In the genomic region with DNA sequence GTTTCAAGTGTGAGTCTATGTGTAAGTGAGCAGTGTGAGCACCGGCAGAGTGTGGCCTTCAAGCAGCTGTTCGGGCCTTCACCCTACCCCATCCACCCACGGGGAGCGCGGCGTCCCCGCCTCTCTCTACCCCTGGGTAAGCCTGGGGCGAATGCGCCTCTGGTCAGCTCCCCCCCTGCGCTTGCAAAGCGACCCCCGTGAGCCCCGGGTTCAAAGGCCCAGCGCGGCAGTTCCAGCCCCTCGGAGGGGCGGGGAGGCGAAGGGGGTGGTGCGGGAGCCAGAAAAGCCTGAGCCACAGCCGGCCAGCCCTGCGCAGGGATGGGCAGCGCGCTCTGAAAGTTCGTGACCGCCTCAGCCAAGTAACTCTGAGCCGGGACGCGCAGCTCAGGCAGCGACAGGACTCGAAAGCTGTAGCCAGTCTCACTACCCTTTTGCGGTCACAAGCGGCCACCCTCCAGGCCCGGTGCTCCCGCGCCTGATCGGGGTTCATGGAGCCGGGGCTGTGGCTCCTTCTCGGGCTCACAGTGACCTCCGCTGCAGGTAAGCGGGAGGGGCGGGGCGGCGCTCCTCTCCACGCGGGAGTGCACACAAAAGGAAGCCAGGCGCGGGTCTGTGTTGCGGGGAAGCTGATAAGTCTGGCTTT, we compare ENCODE assay signal across 8 mouse cellular contexts. TPM values are rescaled to one million over a fixed set of nuclear protein-coding genes. Genes with fewer than 3 reads are reported as not detected.
DNase-seq lines count a peak whose midpoint lies in the region; ATAC-seq lines count a peak whose summit lies in the region.

A gene (plus strand): TSS at position 141 of the 643 bp plus-strand sequence.

- H3K27ac ChIP-seq in heart, embryonic 14.5 days (replicated peaks in 1 of 2; ENCODE audit: control insufficient read depth in 1 of 2, insufficient read depth in 1 of 2, low read depth in 2 of 2, low read length in 2 of 2) = no peak within 1 kb of the TSS
- peak within 1 kb of the TSS; percentile 79 for H3K27ac ChIP-seq in limb, embryonic 15.5 days
- H3K27ac ChIP-seq in midbrain, embryonic 16.5 days (ENCODE audit: low read length) = no peak within 1 kb of the TSS

- peak; percentile 37 for DNase-seq in gastrocnemius, postnatal 14 days
- DNase-seq in gastrocnemius, postnatal 36 days = no peak
- DNase-seq in adrenal gland, postnatal 4 days (ENCODE audit: low spot score in 2 of 2) = no peak
- DNase-seq in T-cell, adult 2 months (ENCODE audit: low spot score) = no peak

- no peaks in the 10 kb centered on the region for H3K9me3 ChIP-seq in heart, embryonic 14.5 days (ENCODE audit: control insufficient read depth, low read length)
- no peaks in the 10 kb centered on the region for H3K9me3 ChIP-seq in limb, embryonic 15.5 days
- H3K9me3 ChIP-seq in midbrain, embryonic 16.5 days (replicated peaks; ENCODE audit: control insufficient read depth, low read length, poor library complexity, severe bottlenecking) = no peaks in the 10 kb centered on the region

- peak; percentile 42; the same call in 1 of the 2 replicates for ATAC-seq in heart, embryonic 14.5 days (ENCODE audit: insufficient number of reproducible peaks, insufficient read depth, low FRiP score, low read depth)
- 0 out of 2 replicates have a peak, but pooled peaks have one; percentile 25 for ATAC-seq in limb, embryonic 15.5 days (ENCODE audit: insufficient number of reproducible peaks, low FRiP score, low TSS enrichment, low read depth)
- ATAC-seq in midbrain, embryonic 16.5 days = no peak
- no peak for ATAC-seq in erythroblast, adult 5-6 weeks (replicated peaks; ENCODE audit: low FRiP score, poor library complexity, severe bottlenecking)

- peak within 1 kb of the TSS; percentile 60 for H3K9ac ChIP-seq in heart, embryonic 14.5 days (ENCODE audit: low read length)
- H3K9ac ChIP-seq in limb, embryonic 15.5 days = peak within 1 kb of the TSS; percentile 50
- peak within 1 kb of the TSS; percentile 48 for H3K9ac ChIP-seq in midbrain, embryonic 16.5 days (ENCODE audit: low read depth, low read length)

- 2% methylated on average over 47 of the region's 48 CpGs for WGBS in heart, embryonic 14.5 days
- WGBS in limb, embryonic 15.5 days = under 1% methylated on average over 45 of the region's 48 CpGs
- whole genome bisulfite sequencing in midbrain, embryonic 16.5 days = 1% methylated on average over 48 of the region's 48 CpGs

- intact Hi-C loops in gastrocnemius, postnatal 14 days (cut with DNase I; ENCODE audit: low total_unique reads) = no loop called here
- intact Hi-C loops in gastrocnemius, postnatal 36 days (cut with DNase I) = no loop called here

- H3K27me3 ChIP-seq in heart, embryonic 14.5 days (ENCODE audit: control insufficient read depth, insufficient read depth, low read length) = peaks cover 28% of the 10 kb centered on the region
- H3K27me3 ChIP-seq in limb, embryonic 15.5 days = no peaks in the 10 kb centered on the region
- peaks cover 13% of the 10 kb centered on the region for H3K27me3 ChIP-seq in midbrain, embryonic 16.5 days (ENCODE audit: control insufficient read depth, insufficient read depth, low read depth, low read length)

- no peaks in the 10 kb centered on the region; a peak in 1 of 4 replicates for H3K4me1 ChIP-seq in heart, embryonic 14.5 days (ENCODE audit: control insufficient read depth in 2 of 2, insufficient read depth in 2 of 2, low read length in 2 of 2)
- peaks cover 29% of the 10 kb centered on the region for H3K4me1 ChIP-seq in limb, embryonic 15.5 days
- peaks cover 6% of the 10 kb centered on the region for H3K4me1 ChIP-seq in midbrain, embryonic 16.5 days (ENCODE audit: control insufficient read depth, insufficient read depth, low read length)

- H3K4me3 ChIP-seq in heart, embryonic 14.5 days (ENCODE audit: control insufficient read depth in 1 of 2, insufficient read depth in 1 of 2, low read depth in 1 of 2, low read length in 2 of 2) = peak within 1 kb of the TSS; percentile 42 to 46
- peak within 1 kb of the TSS; percentile 55 for H3K4me3 ChIP-seq in limb, embryonic 15.5 days
- peak within 1 kb of the TSS; percentile 40 for H3K4me3 ChIP-seq in midbrain, embryonic 16.5 days (ENCODE audit: low read depth, low read length)

- no peaks in the 10 kb centered on the region for H3K36me3 ChIP-seq in heart, embryonic 14.5 days (ENCODE audit: control insufficient read depth, insufficient read depth, low read length)
- no peaks in the 10 kb centered on the region for H3K36me3 ChIP-seq in limb, embryonic 15.5 days
- H3K36me3 ChIP-seq in midbrain, embryonic 16.5 days (ENCODE audit: control insufficient read depth, insufficient read depth, low read length) = no peaks in the 10 kb centered on the region

- H3K4me2 ChIP-seq in heart, embryonic 14.5 days (ENCODE audit: low read length) = peak within 1 kb of the TSS; percentile 89
- peak within 1 kb of the TSS; percentile 93 for H3K4me2 ChIP-seq in limb, embryonic 15.5 days
- peak within 1 kb of the TSS; percentile 81 for H3K4me2 ChIP-seq in midbrain, embryonic 16.5 days (ENCODE audit: low read length)

RNA-seq across cellular contexts. Expression of the gene that starts here (rescaled TPM):
- total RNA-seq in gastrocnemius, postnatal 14 days (2021) = 1 to 10 TPM; 2.3 to 3.8 TPM
- total RNA-seq in gastrocnemius, postnatal 36 days (2021) = 1 to 10 TPM in 1 of 2 experiments, under 1 TPM in 1; 0.79 to 1.2 TPM
- total RNA-seq in adrenal gland, postnatal 4 days (2021) = 10 to 100 TPM; 12.2 to 13.7 TPM
- polyA plus RNA-seq in heart, embryonic 14.5 days (2014; fragmentation: Nextera tagmentation; extraction: Ambion mirVana) = 0.19 and 0.36 TPM in 2 replicates
- polyA plus RNA-seq in limb, embryonic 15.5 days (2015; fragmentation: Nextera tagmentation; extraction: Ambion mirVana) = 19.8 and 20.7 TPM in 2 replicates
- 5.5 and 5.6 TPM in 2 replicates for polyA plus RNA-seq in midbrain, embryonic 16.5 days (2015; fragmentation: Nextera tagmentation; extraction: Ambion mirVana)
- total RNA-seq in erythroblast, adult 5-6 weeks (2015; ENCODE audit: low replicate concordance) = not detected in 2 replicates
- total RNA-seq in erythroblast, adult 5-6 weeks (2017; ENCODE audit: low replicate concordance) = 0.42 TPM in 1 of 2 replicates, not detected in the other

Comparison
In these comparisons a context has a peak if more than half of its experiments do, and no peak if none do; other contexts are left out.
1. Peak in ATAC-seq, H3K4me3 ChIP-seq, H3K9ac ChIP-seq and H3K4me2 ChIP-seq in heart, embryonic 14.5 days; RNA of the gene not detected or under 1 TPM.